Mouse (Mus musculus): ENCODE measurements around the gene Atp6v0a1.

Atp6v0a1 gene

DNA sequence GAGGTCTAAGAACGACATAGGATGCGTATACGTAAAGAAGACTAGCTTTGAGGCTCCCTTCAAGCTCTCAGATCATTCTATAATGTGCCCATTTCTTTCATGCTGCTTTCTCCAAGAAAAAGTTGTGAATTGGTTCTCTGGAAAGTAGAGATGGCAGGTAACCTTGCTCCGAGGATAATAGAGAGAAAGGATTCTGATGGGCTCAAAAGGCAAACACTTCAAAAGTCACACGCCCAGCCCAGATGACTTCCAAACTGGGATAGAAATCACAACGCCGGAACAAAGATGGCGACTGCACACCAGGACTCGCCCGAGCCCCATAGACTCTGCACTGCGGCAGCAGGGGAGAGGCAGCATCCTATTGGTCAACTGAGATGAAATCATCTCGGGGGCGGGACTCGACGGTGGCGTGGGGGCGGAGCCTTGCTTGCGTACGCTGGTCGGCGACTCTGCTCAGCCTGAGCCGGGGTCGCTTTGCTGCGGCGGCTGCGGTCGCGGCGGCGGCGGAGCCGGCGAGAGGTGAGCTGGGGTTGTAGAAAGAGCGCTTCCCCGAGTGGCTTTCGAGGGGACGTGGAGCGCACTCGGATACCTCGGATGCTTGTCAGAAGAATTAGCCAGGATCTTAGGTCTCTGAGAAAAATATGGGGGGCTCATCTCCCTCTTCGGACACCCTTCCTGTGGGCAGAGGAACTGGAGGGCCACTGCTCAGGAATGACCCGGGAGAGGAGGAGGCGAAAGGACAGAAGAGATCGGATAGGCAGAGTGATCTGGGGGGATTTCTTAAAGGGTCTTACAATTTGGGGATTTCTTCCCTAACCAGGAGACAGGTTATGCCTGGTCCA is at the start of gene Atp6v0a1:
Atp6v0a1 (plus strand) TSS at position 407 of the 842 bp plus-strand sequence.
- DNase-seq = peak; percentile 95

DNA sequence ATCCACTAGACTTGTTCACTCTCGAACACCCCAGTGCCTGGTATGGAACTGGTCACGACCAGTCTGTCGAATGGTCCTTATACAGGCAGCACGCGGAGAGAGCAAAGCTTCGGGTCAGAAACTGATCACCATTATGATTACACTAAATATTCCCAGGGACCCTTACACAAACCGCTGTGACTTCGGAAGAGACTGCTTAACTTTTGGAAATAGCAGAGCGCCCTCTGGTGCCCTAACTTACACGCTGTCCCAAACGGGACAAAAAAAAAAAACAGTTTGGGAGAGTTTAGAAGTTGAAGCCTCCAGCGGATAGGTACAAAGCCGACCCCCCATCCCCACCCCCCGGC is 49.8 kb upstream of the Atp6v0a1 start:
- peak; percentile 20 for DNase-seq

DNA sequence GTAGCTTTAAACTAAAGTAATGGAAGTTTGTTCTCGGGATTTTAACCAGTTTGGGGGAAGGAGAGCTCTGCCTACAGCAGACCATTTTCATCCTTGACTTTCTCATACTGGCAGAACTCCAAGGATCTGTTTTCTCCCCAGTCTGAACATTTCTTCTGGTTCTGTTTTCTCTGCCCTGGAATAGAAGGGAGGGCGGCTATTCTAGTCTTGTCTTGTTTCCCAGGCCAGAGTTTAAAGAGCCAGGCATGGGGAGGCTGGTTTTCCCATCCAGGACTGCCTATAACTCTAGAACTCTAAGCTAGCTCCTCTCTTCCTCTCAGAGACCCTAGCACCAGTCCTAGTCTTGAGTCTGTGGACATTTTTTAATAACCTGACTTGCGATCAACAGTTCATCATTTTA is 49.4 kb upstream of the Atp6v0a1 start:
- DNase-seq = no peak

DNA sequence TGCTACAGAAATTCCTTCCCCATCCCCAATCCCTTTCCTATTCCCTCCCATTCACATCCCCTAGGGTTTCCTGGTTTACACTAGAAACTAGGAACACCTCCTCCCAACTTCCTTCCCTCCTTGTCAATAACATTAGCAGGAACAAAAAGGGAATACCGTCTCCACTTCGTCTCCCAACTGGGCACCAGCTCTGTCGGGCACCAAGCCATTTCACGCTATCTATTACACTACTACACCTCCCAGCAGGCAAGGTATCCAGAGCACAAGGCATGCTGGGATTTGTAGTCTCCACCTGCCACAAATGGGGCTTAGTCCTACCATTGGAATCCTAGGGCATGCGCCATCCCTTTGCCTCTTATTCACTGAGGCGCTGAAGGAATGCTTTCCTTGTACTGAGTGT is 48.7 kb upstream of the Atp6v0a1 start:
- DNase-seq = peak; percentile 18

DNA sequence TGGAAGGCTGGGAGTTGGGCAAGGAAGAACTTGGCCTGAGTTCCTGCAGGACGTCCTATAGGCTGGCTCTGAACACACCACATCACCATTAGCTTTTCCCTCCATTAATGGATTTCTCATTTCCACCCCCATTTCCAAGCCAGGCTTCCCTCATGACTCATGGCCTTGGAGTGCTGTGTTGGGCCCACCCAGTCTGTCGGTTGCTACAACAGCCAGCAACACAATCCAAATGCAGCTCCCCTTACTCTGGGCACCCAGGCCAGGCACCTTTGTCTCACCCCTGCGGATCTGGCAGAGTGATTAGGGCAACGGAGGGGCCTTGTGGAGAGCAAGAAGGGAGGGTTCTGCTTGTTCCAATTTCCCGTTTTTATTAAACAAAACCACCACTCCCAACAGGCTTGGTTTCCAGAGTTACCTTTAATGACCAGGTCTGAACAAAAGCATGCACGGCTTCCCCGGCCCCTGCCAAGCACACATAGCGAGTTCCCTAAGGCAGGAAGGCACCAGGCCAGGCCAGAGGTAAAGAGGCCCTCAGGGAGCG is 46.8 kb upstream of the Atp6v0a1 start:
- no peak for DNase-seq

DNA sequence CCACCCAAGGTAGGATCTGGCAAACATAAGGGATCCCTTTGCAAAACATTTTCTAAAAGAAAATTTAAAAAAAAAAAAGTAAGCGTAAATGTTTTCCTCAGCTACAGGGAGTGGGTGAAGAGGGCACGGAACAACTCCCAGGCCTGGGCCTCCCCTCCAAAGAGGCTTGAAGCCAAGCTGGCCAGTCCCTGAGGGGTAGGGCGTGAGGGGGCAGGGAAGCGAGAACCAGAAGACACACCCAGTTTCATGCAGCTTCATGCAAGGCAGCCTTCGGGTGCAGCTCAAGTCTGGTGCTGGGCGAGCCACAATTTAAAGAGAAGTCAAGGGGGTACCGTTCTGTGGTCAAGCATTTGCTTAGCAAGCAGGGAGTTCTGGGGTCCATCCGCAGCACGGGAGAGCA is 45.6 kb upstream of the Atp6v0a1 start:
- DNase-seq = no peak

DNA sequence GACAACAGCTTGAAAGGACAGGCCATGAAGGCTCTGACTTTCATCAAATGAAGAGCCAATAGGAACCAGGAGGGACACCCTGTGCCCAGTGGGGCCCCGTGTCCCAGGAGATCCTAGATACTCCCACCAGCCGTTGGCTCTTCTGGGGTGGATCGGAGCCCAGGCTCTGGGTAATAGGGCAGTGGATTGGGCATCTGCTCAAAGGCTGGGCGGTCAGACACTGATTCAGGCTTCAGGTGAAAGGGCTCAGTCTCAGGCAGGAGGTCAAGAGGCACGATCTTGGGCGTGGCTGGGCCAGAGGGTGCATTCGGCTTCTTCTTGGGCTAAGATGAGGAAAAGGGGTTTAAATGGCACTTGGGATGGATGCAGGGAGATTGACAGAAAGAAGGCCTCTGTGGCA is 45.1 kb upstream of the Atp6v0a1 start:
- no peak for DNase-seq

DNA sequence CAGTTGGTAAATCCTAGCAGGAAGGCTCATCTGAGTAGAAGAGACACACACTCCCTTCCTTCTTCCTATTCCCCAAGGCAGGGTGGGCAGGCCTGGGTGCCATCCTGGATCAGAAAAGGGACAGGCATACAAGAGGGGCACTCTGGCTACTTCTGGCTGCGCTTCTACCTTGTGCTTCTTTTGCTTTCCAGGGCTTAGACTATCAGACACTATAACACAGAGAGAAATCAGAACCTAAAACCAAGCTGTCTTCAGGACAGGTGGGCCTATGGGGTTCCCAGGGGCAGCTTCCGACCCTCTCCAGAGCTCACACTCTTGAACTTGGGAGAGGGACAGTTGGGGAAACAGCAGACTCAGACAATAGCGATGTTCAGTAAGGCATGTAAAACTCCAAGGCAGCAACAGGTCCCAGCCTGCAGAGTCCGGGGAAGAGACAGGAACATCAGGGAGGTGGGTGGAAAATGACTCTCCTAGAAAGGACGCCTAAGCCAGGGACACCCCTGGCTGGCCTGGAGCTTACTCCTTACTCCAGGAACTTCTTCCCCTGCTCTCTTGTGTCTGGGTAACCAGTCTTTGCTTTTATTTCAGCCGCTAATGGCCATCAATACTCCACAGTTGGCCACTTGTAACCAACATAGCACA is 44.2 kb upstream of the Atp6v0a1 start:
- DNase-seq = no peak

DNA sequence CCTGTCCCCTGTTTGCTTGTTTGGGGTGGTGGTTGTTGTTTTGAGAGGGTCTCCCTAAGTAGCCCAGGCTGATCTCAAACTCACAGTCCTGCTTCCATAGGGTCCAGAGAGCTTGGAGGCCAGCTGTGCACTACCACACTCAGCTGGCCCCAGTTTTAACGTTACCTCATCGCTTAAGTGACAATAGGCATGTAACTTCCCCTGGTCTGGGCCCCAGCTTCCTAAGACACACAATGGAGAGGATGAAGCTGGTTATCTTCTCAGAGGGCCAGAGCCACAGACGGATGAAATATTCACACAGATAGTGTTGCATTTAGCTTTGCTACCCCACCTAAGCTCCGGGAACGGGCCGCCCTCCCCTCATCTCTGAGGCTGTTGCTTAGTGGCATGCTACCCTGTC is 43.5 kb upstream of the Atp6v0a1 start:
- no peak for DNase-seq

DNA sequence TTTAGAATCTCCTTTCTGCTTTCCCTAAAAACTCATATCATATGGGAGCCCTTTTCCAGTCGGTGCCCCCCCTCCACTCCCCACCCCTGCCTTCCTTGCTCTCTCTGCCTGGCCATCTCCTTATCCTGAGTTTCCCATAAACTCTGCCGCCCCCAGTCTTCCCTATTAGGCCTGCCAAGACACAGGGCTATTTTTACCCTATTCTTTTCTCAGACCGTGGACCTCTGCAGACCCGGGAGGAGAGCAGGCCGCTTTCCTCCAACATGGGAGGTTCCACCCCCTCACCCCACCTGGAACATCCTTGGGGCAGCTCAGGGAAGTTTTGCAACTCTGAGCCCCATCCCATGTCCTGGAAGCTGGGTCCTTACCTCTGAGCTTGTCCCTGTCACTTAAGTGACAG is 41.9 kb upstream of the Atp6v0a1 start:
- DNase-seq = no peak

DNA sequence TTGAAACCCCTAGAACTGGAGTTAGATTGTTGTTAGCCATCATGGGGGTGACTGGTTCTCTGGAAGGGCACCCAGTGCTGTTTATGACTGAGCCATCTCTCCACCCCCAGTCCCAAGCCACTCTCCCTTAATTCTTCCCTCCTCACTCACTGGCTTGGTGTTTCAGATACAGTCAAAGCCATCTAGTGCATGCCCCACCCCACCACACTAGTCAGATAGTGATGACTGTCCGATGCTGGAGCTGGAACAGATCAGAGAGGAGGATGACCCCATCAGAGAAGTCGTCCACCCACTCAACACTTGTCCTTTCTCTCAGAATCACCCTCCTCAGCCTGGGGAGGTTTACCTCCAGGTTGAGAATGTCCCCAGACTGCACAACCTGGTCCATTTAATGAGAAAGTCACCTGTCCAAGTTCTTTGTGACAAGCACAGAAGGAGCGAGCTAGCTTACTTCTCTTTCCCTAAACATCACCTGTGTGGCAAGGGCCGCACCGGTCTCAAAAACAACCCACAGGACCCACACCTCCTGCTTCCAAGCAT is 41.3 kb upstream of the Atp6v0a1 start:
- DNase-seq = no peak

- no peak for DNase-seq
Measured at GRCm38 (mm10) chr11:100968501-100968900, 40.8 kb upstream of the Atp6v0a1 start.

DNA sequence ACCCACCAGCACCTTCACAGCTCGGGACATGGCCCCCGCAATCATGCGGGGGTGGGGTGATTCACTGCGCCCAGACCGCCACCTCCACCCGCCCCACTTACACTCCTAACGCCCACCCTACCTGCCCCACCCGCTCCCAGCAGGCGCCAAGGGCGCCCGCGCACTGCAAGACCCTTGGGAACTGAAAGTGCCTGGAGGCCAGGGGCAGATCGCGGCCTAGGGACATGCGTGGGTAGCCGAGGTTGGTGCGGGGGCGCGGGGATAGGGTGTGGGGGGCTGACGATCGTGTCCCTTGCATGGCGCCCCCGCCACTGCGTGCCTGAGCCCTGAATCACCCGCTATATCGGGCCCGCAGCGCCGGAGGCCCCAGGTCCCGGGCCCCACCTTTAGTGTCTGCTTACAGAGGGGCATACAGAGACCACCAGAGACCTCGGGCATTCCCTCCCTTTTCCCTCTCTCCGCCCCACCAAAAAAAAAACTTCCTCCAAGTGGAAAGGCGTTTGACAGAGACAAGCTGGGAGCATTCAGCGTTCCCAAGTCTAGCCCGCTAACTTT is 40.0 kb upstream of the Atp6v0a1 start:
- DNase-seq = no peak

DNA sequence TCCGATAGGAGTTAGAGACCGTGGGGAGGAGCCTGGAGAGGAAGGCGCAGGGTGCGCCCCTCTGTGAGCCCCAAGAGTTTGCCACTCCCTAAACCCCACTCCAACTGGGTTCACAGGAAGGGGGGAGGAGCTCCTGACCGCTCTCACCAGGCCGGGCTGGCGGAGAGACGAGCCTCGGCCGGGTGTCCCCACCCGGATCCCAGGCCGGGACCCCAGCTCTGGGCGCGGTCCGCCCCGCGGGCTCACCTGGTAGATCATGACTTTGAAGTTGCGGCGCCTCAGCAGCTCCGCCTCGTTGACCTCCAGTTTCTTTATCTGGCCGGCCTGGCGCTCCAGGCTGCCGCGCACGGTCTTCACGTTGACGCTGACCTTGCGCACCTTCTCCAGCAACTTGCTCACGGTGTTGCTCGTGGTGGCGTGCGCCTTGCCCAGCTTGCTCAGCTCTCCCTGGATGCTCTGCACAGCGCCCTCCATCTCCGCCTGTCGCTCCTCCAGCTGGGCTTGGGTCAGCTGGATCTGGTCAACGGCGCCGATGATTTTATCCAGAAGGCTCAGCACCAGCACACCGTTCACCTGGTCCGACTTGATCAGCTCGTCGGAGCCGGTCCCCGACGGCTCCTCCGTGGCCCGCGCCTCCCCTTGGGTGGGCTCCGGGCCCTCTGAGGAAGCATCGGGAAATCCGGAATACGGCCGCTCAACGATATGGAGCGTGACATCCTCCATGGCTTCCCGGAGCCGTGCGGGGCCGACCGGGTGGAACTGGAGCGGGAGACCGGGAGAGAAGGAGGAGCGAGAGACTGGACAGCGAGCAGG is 39.3 kb upstream of the Atp6v0a1 start:
- no peak for DNase-seq

DNA sequence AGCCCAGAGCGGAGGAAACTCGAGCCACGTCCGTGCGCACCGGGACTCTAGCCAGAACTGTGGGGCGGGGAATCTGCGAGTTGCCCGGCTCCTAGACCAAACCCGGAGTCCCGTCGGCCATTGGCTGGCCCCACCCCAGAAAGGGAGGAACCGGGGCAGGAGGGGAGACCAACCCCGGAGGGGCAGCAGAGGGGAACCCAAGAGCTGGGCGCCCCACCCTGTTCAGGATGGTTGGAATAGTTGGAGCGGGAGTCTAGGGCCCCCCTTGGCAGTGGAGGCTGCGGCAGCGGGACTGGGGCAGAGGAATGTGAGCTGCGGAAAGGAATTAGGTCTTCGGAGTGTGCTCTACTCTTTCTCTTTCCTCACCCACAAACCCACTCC is 38.7 kb upstream of the Atp6v0a1 start, which contains the start of gene Cavin1:
Cavin1 (minus strand) TSS at position 331 of the 381 bp plus-strand sequence.
- DNase-seq = peak; percentile 38

DNA sequence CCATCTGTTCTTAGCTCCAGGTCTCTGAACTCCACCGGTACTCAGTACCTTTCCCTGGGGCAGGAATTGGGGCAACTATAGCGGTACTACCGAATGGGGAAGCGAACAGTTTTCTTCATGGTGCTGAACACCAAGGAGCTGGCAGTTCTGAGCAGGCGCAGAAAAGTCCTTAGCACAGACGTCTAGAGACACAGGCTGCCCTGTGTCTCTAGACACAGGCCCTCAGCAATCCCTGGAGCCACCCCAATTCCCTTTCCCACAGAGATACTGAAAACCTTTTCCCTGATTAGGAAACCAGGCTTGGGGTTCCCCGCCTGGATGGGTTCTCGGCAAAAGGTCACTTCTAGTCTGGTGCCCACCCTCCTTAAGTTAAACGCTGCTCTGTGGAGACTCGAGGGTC is 37.8 kb upstream of the Atp6v0a1 start:
- DNase-seq = no peak

DNA sequence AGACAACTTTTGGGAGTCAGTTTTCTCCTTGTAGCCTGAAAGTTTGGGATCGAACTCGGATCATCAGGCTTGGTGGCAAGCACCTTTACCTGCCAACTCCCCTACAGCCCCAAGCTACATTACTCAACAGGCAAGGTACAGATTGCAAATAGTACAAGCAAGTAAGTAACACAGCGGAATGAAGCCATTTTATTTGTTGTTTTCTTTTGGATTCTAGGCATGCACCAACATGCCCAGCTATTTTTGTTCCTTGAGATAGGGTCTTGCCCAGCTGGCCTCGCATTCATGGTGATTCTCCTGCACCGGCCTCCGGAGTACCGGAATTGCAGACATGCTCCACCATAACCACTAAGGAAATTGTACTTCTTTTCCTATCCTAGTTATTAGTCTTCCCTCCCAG is 36.0 kb upstream of the Atp6v0a1 start:
- DNase-seq = no peak

DNA sequence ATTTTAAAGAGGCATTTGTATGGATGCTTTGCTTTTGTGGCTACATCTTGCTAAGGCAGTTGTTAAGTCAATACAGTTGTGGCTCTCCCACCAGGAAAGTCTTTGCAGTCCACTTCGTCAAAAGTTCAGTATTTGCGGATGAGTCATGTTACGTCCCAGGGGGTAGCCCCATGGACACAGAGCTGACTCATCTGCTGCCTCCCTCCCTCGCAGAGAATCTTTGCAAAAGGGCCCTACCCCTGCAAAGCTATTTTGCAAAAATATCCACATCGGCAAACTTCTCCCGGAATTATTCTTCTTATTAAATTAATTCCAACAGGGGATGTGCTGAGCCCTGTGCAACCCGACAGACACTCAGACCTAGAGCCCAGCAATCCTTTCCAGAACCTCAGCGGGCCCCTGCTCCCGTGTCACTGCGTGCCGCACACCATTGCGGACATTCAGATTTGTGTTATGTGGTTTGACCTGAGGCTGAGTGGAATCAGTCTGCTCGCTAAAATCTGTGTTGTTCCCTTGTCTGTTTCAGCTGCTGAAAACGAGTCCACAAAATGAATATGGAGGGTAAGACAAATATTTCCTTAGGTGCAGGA is 34.8 kb upstream of the Atp6v0a1 start:
- no peak for DNase-seq

DNA sequence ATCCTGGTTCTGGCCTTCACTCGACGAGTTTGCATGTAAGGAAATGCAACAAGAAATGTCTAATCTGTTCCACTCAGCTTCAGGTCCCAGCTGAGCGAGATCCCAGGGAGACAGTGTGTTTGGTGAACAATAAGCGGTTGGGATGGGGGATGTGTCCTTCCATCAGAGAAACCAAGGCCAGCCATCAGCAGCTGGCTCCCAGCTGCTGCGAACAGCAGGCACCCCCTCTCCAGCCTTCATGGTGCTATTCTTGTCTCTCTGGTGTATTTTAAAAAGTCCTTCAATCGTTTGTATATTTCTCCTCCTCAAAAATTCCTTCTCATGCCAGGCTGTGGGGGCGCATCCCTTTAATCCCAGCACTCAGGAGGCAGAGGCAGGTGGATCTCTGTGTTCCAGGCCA is 34.0 kb upstream of the Atp6v0a1 start:
- DNase-seq = no peak

GRCm38 (mm10) chr11:100979887-100980286 is 29.4 kb upstream of the Atp6v0a1 start:
- no peak for DNase-seq

DNA sequence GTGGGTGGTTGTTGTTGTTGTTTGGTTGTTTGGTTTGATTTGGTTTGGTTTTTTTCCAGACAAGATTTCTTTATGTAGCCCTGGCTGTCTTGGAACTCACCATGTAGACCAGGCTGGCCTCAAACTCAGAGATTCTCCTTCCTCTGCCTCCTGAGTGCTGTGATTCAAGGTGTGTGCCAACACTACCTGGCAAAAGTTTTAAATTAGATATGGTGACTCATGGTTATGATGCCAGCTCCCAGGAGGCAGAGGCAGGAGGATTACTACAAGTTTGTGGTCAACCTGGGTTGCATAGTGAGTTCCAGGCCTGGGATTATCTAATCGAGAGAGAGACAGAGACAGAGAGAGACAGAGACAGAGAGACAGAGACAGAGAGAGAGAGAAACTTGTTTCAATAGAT is 28.8 kb upstream of the Atp6v0a1 start:
- DNase-seq = no peak

DNA sequence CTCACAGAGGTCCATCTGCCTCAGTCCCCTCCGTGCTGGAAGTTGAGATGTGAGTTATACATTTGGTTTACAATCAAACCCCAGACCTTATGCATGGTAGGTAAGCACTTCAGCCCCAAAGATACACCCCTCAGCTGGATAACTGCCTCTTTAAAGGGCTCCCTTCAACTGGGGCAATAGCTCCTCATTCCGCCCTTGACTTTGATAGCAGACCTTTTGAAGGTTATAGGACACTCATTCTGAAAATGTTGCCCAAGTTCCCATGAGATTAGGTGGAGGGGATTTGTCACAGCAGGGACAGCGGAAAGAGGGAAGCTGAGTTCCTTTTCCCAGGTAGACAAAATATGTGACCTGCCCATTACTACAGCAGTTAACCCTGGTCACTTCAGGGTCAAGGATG is 28.0 kb upstream of the Atp6v0a1 start:
- DNase-seq = no peak

Measured in right cerebral cortex, postnatal 25 days (tissue).